Mouse (Mus musculus) stomach, embryonic 15.5 days (tissue): ENCODE data around the gene Npy4r. TPM values are rescaled to one million over a fixed set of nuclear protein-coding genes. Genes with fewer than 3 reads are reported as not detected.

ENCODE experiments used
- ATAC-seq: fragments of 200-750 bp; cut with Nextera tagmentation; 2 replicates; pipeline ENCODE4 v1.8.0; 2017; ENCODE audit warnings: low read depth, moderate number of reproducible peaks, moderate TSS enrichment; ENCODE audit not compliant: insufficient read depth, low FRiP score
- H3K27ac ChIP-seq: fragments of 300-500 bp; sonication (generic); 2 replicates; pipeline ENCODE4 v1.5.1; 2015; ENCODE audit warnings: mild to moderate bottlenecking, inconsistent platforms
- H3K27me3 ChIP-seq: fragments of 300-500 bp; sonication (generic); replicated peaks from 2 replicates; pipeline ENCODE4 v1.6.1; 2015; ENCODE audit warnings: inconsistent platforms
- H3K36me3 ChIP-seq: fragments of 300-500 bp; sonication (generic); 2 replicates; pipeline ENCODE4 v1.6.1; 2015; ENCODE audit warnings: inconsistent platforms
- H3K4me1 ChIP-seq: fragments of 300-500 bp; sonication (generic); 2 replicates; pipeline ENCODE4 v1.6.1; 2015; ENCODE audit warnings: inconsistent platforms
- H3K4me2 ChIP-seq: fragments of 300-500 bp; sonication (generic); 2 replicates; pipeline ENCODE4 v1.6.1; 2015; ENCODE audit warnings: mild to moderate bottlenecking, inconsistent platforms
- H3K4me3 ChIP-seq: fragments of 300-500 bp; sonication (generic); replicated peaks from 2 replicates; pipeline ENCODE4 v1.5.1; 2015; ENCODE audit warnings: inconsistent platforms
- H3K9ac ChIP-seq: fragments of 300-500 bp; sonication (generic); 2 replicates; pipeline ENCODE4 v1.6.1; 2015; ENCODE audit warnings: inconsistent platforms
- H3K9me3 ChIP-seq: fragments of 300-500 bp; sonication (generic); 2 replicates; pipeline ENCODE4 v1.6.1; 2016; ENCODE audit warnings: inconsistent platforms
- WGBS: fragments of 180-500 bp; shearing (Covaris S2); methylation state at CpG from one replicate; pipeline ENCODE4 v1.1.7; 2015; 5-methylcytosine and 5-hydroxymethylcytosine counted together
- polyA plus RNA-seq: library from polyadenylated mRNA; unstranded; fragments of >200 nt; fragmentation: Nextera tagmentation; extraction: Ambion mirVana; gene quantifications from 2 replicates; pipeline ENCODE4 v1.2.1, GENCODE M21; 2015

The Npy4r gene
- polyA plus RNA-seq, 1 experiment from 2014 or later: 0.13 TPM

DNA sequence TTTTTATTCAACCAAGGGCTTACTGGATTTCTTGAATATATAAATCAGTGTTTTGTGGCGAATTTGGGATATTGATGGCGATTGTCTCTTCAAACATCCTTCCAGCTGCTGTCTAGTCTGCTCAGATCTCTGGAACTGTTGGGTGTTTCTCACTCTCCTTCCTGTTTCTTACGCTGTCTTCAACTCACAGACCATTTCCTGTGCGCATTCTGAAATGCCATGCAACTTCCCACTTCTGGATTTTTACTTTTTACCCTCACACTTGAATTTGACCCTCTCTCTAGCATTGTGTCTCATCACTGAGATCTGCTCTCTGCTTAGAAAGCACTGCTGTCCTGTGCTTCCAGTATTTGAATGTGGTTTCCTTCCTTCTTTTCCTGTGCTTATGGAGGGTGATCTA is 44.7 kb downstream of the Npy4r start:
- no peaks in the 10 kb centered on the region for H3K4me1 ChIP-seq
- no peak overlapping the region for H3K9ac ChIP-seq
- H3K4me3 ChIP-seq: no peak overlapping the region
- H3K9me3 ChIP-seq: no peaks in the 10 kb centered on the region
- WGBS: 60% methylated on average over 4 of the region's 4 CpGs
- H3K27ac ChIP-seq: no peak overlapping the region
- no peak overlapping the region for H3K4me2 ChIP-seq
- no peak for ATAC-seq
- H3K27me3 ChIP-seq: no peaks in the 10 kb centered on the region
- no peaks in the 10 kb centered on the region for H3K36me3 ChIP-seq

GRCm38 (mm10) chr14:34106389-34107062 is 45.8 kb downstream of the Npy4r start:
- Histone ChIP-seq H3K27ac (no peak overlapping the region), H3K4me1 (no peaks in the 10 kb centered on the region), H3K4me2 (no peak overlapping the region), H3K4me3 (no peak overlapping the region), H3K9me3 (no peaks in the 10 kb centered on the region), H3K27me3 (no peaks in the 10 kb centered on the region), H3K36me3 (no peaks in the 10 kb centered on the region), H3K9ac (no peak overlapping the region)
- 56% methylated on average over 12 of the region's 12 CpGs for WGBS
- no peak for ATAC-seq

DNA sequence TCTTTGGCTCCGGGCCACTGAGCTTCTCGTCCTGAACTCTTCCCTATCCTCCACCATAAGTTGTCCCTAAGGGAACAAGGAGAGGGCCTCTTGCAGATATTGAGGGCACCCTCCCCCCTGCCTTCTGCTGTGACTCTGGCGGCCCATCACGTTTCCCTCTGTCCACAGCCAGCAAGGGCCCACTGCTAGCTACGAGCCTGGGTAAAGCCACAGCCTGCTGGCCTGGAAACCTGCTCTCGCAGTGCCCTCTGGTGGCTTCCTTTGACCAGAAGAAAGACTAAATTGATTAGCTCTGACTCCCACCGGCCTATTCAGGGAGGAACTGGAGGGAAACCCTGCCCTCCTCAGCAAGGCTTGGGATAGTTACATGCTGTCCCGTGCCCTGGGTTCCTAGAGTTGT is 47.4 kb downstream of the Npy4r start:
- no peak overlapping the region for H3K4me3 ChIP-seq
- no peak overlapping the region for H3K27ac ChIP-seq
- H3K9me3 ChIP-seq: no peaks in the 10 kb centered on the region
- H3K4me2 ChIP-seq: no peak overlapping the region
- peak; percentile 49; the same call in 1 of the 2 replicates for ATAC-seq
- no peaks in the 10 kb centered on the region for H3K36me3 ChIP-seq
- H3K4me1 ChIP-seq: no peaks in the 10 kb centered on the region
- 23% methylated on average over 8 of the region's 8 CpGs for WGBS
- no peaks in the 10 kb centered on the region for H3K27me3 ChIP-seq
- no peak overlapping the region for H3K9ac ChIP-seq

GRCm38 (mm10) chr14:34103855-34104254 is 48.4 kb downstream of the Npy4r start:
- Histone ChIP-seq H3K36me3 (no peaks in the 10 kb centered on the region), H3K27ac (no peak overlapping the region), H3K4me2 (no peak overlapping the region), H3K4me1 (no peaks in the 10 kb centered on the region), H3K4me3 (no peak overlapping the region), H3K9ac (no peak overlapping the region), H3K9me3 (no peaks in the 10 kb centered on the region), H3K27me3 (no peaks in the 10 kb centered on the region)
- no peak for ATAC-seq
- WGBS: 50% methylated on average over 3 of the region's 3 CpGs

GRCm38 (mm10) chr14:34102601-34103000 is 49.7 kb downstream of the Npy4r start, which contains the start of gene A630023A22Rik:
A630023A22Rik (minus strand) TSS chr14:34102754.
- Histone ChIP-seq H3K4me3 (no peak within 1 kb of the TSS), H3K4me1 (no peaks in the 10 kb centered on the region), H3K27ac (no peak within 1 kb of the TSS), H3K27me3 (no peaks in the 10 kb centered on the region), H3K9ac (no peak within 1 kb of the TSS), H3K36me3 (no peaks in the 10 kb centered on the region), H3K9me3 (no peaks in the 10 kb centered on the region), H3K4me2 (no peak within 1 kb of the TSS)
- WGBS: 50% methylated on average over 5 of the region's 5 CpGs
- ATAC-seq: no peak

- Histone ChIP-seq H3K27ac (no peak overlapping the region), H3K4me3 (no peak overlapping the region), H3K4me2 (no peak overlapping the region), H3K9me3 (no peaks in the 10 kb centered on the region), H3K27me3 (no peaks in the 10 kb centered on the region), H3K36me3 (no peaks in the 10 kb centered on the region), H3K9ac (no peak overlapping the region), H3K4me1 (no peaks in the 10 kb centered on the region)
- ATAC-seq: no peak
- 83% methylated on average over 5 of the region's 5 CpGs for WGBS
Observed at GRCm38 (mm10) chr14:34096161-34096560, 56.1 kb downstream of the Npy4r start.

Other genes with a start within 250 kb of the Npy4r start
- 6.6 and 9.1 TPM in 2 replicates for gene Gdf10, start 228.9 kb downstream of the Npy4r start, polyA plus RNA-seq
- 0.41 and 0.87 TPM in 2 replicates for gene Gdf2, start 211.4 kb downstream of the Npy4r start, polyA plus RNA-seq
- 0.03 TPM in 1 of 2 replicates, not detected in the other for gene Rbp3, start 198.5 kb downstream of the Npy4r start, polyA plus RNA-seq
- 0.12 and 0.15 TPM in 2 replicates for gene Zfp488, start 173.7 kb downstream of the Npy4r start, polyA plus RNA-seq
- gene Gm30083, start 137.3 kb downstream of the Npy4r start, polyA plus RNA-seq: not detected in 2 replicates
- gene Gm5460, start 135.7 kb downstream of the Npy4r start, polyA plus RNA-seq: not detected in 2 replicates
- not detected in 2 replicates for gene Antxrl, start 99.8 kb downstream of the Npy4r start, polyA plus RNA-seq
- 27.8 and 40.7 TPM in 2 replicates for gene Anxa8, start 66.5 kb downstream of the Npy4r start, polyA plus RNA-seq
- not detected in 2 replicates for gene A630023A22Rik, start 49.7 kb downstream of the Npy4r start, polyA plus RNA-seq
- 0.40 and 0.60 TPM in 2 replicates for gene Gprin2, start 49.2 kb upstream of the Npy4r start, polyA plus RNA-seq
- 0.92 and 0.93 TPM in 2 replicates for gene Syt15, start 67.1 kb upstream of the Npy4r start, polyA plus RNA-seq
- gene Shld2, start 158.0 kb upstream of the Npy4r start, polyA plus RNA-seq: 7.7 and 9.6 TPM in 2 replicates
- 83.1 and 86.0 TPM in 2 replicates for gene Glud1, start 158.2 kb upstream of the Npy4r start, polyA plus RNA-seq
- gene Fam25c, start 202.9 kb upstream of the Npy4r start, polyA plus RNA-seq: 1.8 and 8.3 TPM in 2 replicates
- 27.4 and 32.7 TPM in 2 replicates for gene Sncg, start 222.3 kb upstream of the Npy4r start, polyA plus RNA-seq
- gene Mmrn2, start 223.0 kb upstream of the Npy4r start, polyA plus RNA-seq: 8.2 and 8.9 TPM in 2 replicates